Mouse (Mus musculus) ES-E14 (cell line): ENCODE results near the gene Tent4a. TPM values are rescaled to one million over a fixed set of nuclear protein-coding genes. Genes with fewer than 3 reads are reported as not detected.

Experiments used
- DNase-seq: peaks from one replicate; pipeline ENCODE4 v3.0.0-alpha.2; 2013; ENCODE audit warnings: low read depth, low spot score
- H3K27ac ChIP-seq: 2 replicates; pipeline ENCODE4 v1.5.1; 2012; ENCODE audit warnings: low read depth, mild to moderate bottlenecking, low read length, moderate library complexity, mixed read lengths; ENCODE audit not compliant: poor library complexity, insufficient read depth, severe bottlenecking
- H3K36me3 ChIP-seq: 2 replicates; pipeline ENCODE4 v1.6.1; 2012; ENCODE audit warnings: mild to moderate bottlenecking, low read length, moderate library complexity, mixed read lengths; ENCODE audit not compliant: control insufficient read depth, poor library complexity, insufficient read depth, severe bottlenecking
- H3K4me1 ChIP-seq, 2 experiments: fragments of 150-350 bp in 1 of 2; sonication (generic) in 1 of 2; 2 replicates each; pipeline ENCODE4 v1.6.1; 2012; ENCODE audit warnings: low read length in 2 of 2, mild to moderate bottlenecking in 1 of 2, mixed read lengths in 1 of 2; ENCODE audit not compliant: control insufficient read depth in 2 of 2, insufficient read depth in 2 of 2, poor library complexity in 1 of 2
- H3K4me3 ChIP-seq, 2 experiments: fragments of 150-350 bp in 1 of 2; sonication (generic) in 1 of 2; 2 replicates each; pipeline ENCODE4 v1.5.1; 2012; ENCODE audit warnings: low read length in 2 of 2, low read depth in 1 of 2, mild to moderate bottlenecking in 1 of 2, mixed read lengths in 1 of 2; ENCODE audit not compliant: insufficient read depth in 1 of 2, poor library complexity in 1 of 2, severe bottlenecking in 1 of 2
- H3K9ac ChIP-seq: 2 replicates; pipeline ENCODE4 v1.6.1; 2012; ENCODE audit warnings: low read depth, mild to moderate bottlenecking, low read length, mixed read lengths; ENCODE audit not compliant: poor library complexity, insufficient read depth, severe bottlenecking
- H3K9me3 ChIP-seq: fragments of 150-350 bp; sonication (generic); 2 replicates; pipeline ENCODE4 v1.6.1; 2012; ENCODE audit warnings: low read depth, mild to moderate bottlenecking, low read length; ENCODE audit not compliant: control insufficient read depth, insufficient read depth
- CHD2 ChIP-seq: IDR thresholded peaks from 2 replicates; pipeline ENCODE4 v1.6.1; 2014; ENCODE audit warnings: mild to moderate bottlenecking, low read depth, low read length, inconsistent platforms
- HCFC1 ChIP-seq: IDR thresholded peaks from 2 replicates; pipeline ENCODE4 v1.6.1; 2012; ENCODE audit warnings: low read length, inconsistent platforms, borderline replicate concordance; ENCODE audit not compliant: insufficient read depth
- MAFK ChIP-seq: IDR thresholded peaks from 2 replicates; pipeline ENCODE4 v1.6.1; 2014; ENCODE audit warnings: mild to moderate bottlenecking, low read depth, low read length, inconsistent platforms; ENCODE audit not compliant: insufficient read depth
- ZC3H11A ChIP-seq: IDR thresholded peaks from 2 replicates; pipeline ENCODE4 v1.6.1; 2012; ENCODE audit warnings: low read depth, mild to moderate bottlenecking, inconsistent platforms, low read length, borderline replicate concordance
- ZNF384 ChIP-seq: IDR thresholded peaks from 2 replicates; pipeline ENCODE4 v1.6.1; 2012; ENCODE audit warnings: low read depth, low read length, inconsistent platforms
- in situ Hi-C, 2 experiments: fragments of 600-800 bp; cut with MboI; formaldehyde crosslinking; loops; one replicate each; pipeline ENCODE4 v1.15.1; 2025; ENCODE audit warnings: low sequenced_read_pairs in 2 of 2, inconsistent platforms in 1 of 2; ENCODE audit not compliant: unreplicated experiment in 2 of 2
- total RNA-seq: library from RNA; depleted of rRNA; stranded (reverse); fragments of 300-350 nt; gene quantifications from 2 replicates; pipeline ENCODE4 v1.2.3, GENCODE M21; 2012

The Tent4a gene
- total RNA-seq, 1 experiment: 20.0 TPM

DNA sequence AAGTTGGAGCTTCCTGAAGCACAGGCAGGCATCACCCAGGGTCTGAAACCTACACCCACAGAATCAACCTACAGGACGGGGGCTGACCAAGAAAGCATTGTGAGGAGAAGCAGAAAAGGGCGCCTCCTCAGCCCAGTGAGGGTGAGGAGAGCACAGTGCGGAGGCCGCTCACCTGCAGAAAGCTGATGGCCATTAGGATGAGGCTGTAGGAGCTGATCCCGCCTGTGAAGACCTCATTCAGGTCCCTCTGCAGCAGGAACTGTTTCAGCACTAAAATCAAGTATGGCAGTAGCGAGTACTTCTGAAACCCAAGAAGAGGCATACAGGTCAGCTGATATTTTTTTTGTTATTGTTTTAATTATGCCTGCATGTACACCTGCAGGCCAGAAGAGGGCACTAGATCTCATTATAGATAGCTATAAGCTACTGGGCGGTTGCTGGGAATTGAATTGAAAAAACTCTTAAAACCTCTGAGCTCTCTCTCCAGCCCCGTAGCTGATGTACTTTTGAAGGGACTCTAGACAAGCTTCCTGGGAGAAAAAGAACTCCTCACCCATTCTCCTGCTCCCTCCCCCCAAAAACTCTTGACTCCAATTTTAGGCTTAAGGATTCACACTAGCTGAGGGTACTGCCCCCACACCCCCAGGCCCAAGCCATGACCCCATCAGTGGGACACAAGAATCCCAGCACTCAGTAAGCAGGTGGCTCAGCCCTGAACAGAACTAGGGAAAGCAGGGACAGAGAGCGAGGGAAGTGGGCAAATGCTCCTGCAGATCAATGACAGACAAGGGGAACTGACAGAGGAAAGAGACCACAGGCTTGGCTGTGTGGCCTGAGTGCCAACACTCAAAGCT lies 24.8 kb downstream of the Tent4a start:
- in situ Hi-C loops: no loop called here
- Histone ChIP-seq H3K9me3 (no peaks in the 10 kb centered on the region), H3K36me3 (peaks cover 39% of the 10 kb centered on the region), H3K9ac (no peak overlapping the region), H3K4me1 (no peaks in the 10 kb centered on the region), H3K27ac (peak overlapping the region; percentile 15; the same call in 1 of the 2 replicates), H3K4me3 (no peak overlapping the region)
- TF ChIP-seq ZC3H11A (no peak), MAFK (no peak), CHD2 (no peak), ZNF384 (no peak), HCFC1 (no peak)
- no peak for DNase-seq

DNA sequence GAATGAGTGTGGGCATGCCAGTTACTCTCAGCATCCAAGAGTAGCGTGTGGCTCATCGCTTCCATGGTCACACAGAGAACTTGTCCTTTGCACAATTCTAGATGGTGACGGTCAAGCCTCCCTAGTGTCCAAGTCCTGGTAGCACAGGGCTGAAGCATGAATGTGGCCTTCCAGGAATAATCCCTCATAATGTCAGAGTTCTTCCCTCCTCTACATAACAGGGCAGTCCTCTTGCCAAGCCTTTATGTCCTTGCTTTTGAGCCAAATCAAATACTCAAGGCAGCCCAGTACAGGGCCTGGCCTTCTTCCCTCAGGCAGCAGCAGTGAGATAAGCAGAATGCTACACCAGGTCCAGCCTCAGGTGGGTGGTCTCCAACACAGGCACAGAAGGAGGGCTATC lies 26.8 kb downstream of the Tent4a start:
- H3K9me3 ChIP-seq: no peaks in the 10 kb centered on the region
- H3K9ac ChIP-seq: no peak overlapping the region
- in situ Hi-C loops: no loop called here
- H3K36me3 ChIP-seq: peaks cover 41% of the 10 kb centered on the region
- DNase-seq: no peak
- H3K4me1 ChIP-seq: no peaks in the 10 kb centered on the region
- H3K4me3 ChIP-seq: no peak overlapping the region
- H3K27ac ChIP-seq: no peak overlapping the region
- TF ChIP-seq HCFC1 (no peak), CHD2 (no peak), ZNF384 (no peak), MAFK (no peak), ZC3H11A (no peak)

DNA sequence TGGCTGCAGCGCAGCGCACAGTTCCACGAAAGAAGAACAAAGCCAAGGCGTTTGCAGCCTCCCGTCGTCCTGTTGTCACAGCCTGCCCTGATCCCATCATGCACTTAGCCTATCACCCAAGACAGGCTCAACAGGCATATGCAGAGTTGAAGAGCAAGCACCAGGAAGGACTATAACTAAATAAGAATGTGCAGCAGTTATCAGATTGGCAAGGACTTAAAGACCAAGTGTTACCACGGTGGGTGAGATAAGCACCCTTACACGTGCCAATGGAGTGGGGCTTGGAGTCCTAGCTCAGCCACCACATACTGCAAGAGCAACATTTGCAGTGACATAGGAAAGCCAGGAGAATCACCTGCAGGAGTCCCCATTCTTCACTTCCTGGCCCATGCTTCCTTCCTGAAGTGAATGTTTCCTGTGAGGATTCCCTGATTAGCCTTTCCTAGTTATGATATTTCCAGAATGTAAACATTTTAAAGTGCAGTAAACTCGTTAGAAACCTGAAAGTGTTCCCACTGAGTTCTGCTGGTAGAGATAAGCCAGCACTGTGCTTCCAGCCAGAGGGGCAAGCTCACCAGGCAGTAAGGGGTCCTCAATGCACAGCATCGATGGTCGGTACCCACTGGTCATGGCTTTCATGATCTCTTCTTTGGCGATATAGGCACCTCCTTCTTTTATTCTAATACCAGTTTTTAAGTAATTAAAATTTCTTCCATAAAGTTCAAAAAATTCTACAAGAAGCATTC lies 27.9 kb downstream of the Tent4a start:
- DNase-seq: no peak
- in situ Hi-C loops: no loop called here
- H3K27ac ChIP-seq: no peak overlapping the region
- H3K4me3 ChIP-seq: no peak overlapping the region
- no peaks in the 10 kb centered on the region for H3K4me1 ChIP-seq
- no peak overlapping the region for H3K9ac ChIP-seq
- TF ChIP-seq ZNF384 (no peak), HCFC1 (no peak), ZC3H11A (no peak), MAFK (no peak), CHD2 (no peak)
- no peaks in the 10 kb centered on the region for H3K9me3 ChIP-seq
- H3K36me3 ChIP-seq: peaks cover 50% of the 10 kb centered on the region

DNA sequence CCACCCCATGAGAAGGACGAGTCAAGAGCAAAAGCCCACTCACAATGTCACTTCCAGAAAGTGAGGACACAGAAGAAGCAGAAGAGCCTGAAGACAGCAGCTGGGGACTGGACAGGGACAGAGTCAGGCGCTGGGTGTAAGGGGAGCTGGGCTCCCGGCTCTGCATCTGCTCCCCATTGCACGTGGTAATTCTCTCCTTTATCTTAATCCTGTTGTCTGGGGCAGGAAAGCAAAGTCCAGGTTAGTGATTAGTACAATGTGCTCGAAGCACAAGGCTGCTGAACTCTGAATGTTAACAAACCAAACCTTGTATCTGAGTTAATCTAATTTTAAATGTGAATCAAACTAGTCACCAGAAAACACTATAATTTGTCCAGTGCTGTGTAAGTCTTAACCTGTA lies 31.6 kb downstream of the Tent4a start:
- TF ChIP-seq ZNF384 (no peak), ZC3H11A (no peak), HCFC1 (no peak), CHD2 (no peak), MAFK (no peak)
- no peak overlapping the region for H3K9ac ChIP-seq
- H3K4me1 ChIP-seq: no peaks in the 10 kb centered on the region
- no peak overlapping the region for H3K27ac ChIP-seq
- no peaks in the 10 kb centered on the region for H3K9me3 ChIP-seq
- no peak overlapping the region for H3K4me3 ChIP-seq
- H3K36me3 ChIP-seq: peaks cover 61% of the 10 kb centered on the region
- DNase-seq: no peak
- in situ Hi-C loops: no loop called here
